Mouse (Mus musculus): ENCODE measurements at regions not wholly inside any gene's neighbourhood (a gene's known extent, or its start where the extent isn't known, plus 50 kb on each side); places are given as distances from the start of the nearest gene placed in this dataset.

DNA sequence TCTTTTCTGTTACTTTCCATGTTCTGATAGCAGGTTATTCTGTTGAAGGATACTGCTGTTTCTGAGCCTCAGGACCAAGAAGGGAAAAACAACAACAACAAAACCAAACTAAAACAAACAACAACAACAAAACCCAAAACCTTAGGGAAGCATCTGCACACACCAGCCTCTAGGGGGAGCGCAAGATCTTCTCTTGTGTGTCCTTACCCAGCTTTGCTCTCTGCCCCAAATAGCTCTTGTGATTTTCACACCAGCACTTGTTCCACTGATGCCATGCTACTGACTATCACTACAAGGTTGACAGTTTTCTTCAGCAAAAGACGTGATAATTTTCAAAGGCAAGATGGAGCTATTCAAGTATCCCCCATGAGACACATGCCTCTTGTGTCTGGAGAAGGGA is 59.8 kb upstream of the Nrg3 start:
- DNase-seq (ENCODE audit: low read depth) = peak; percentile 54
